Mouse (Mus musculus): Measurements from ENCODE around the gene Preb.

Gene Preb

GRCm38 (mm10) chr5:30954556-30954955 lies 5.6 kb downstream of the Preb start:
- no peak for DNase-seq (ENCODE audit: low spot score in 2 of 2)

DNA sequence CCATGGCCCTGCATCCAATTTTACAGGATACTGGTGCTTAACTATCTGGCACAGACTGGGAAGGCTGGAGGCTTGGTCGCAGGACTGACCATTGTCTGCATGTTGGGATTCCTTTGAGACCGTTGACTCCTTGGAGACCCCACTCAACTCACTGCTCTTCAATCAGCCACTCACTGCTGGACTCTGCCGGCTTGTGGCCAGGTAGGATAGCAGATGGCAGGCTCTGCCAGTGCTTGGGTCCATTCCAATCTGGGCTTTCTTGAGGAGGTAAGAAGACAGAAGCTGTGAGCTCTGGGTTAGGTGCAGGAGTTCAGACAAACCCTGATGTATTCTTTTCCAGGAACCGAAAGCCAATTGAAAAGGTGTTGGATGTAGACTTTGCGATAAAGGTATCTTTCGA lies 6.1 kb downstream of the Preb start:
- DNase-seq (ENCODE audit: low spot score in 2 of 2): no peak

DNA sequence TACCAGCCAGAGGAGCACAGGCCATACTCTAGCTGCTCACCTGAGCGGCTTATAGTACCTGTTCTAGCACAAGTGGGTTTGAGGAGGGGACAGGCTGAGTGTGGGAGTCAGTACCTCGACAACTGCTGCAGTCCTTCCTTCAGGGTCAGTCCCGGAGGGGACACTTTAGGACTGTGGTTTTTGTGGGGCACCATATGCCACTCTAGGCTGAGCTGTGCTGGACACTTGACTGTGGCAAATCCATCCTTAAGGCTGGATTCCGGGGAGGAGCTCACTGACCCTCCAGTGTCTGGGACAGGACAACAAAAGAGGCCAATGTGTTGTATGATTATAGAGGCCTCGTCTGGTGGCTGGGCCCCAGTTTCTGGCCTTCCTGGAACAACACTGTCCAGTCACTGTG lies 7.6 kb downstream of the Preb start:
- no peak for DNase-seq (ENCODE audit: low spot score in 2 of 2)

DNA sequence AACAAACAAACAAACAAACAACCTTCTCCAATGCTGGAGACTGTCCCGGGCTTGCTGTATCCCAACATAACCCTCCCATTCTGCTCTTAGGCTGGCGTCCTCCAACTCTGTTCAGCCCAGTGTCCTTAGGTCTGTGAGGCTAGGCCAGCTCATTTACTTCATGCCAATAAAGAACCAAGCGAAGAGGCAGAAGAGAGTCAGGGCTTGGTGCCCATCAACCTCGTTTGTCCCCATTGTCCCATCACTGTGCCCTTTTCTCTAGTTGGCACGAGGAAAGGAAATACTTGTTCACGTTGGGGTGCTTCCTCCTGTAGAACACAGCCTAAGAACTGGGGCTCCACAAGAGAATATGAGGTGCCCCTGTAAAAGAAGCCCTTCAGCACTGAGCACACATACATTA lies 8.5 kb downstream of the Preb start:
- no peak for DNase-seq (ENCODE audit: low spot score in 2 of 2)

GRCm38 (mm10) chr5:30950922-30951321 lies 9.2 kb downstream of the Preb start:
- no peak for DNase-seq (ENCODE audit: low spot score in 2 of 2)

- no peak for DNase-seq (ENCODE audit: low spot score in 2 of 2)
Observed at GRCm38 (mm10) chr5:30950451-30950850, 9.7 kb downstream of the Preb start.

DNA sequence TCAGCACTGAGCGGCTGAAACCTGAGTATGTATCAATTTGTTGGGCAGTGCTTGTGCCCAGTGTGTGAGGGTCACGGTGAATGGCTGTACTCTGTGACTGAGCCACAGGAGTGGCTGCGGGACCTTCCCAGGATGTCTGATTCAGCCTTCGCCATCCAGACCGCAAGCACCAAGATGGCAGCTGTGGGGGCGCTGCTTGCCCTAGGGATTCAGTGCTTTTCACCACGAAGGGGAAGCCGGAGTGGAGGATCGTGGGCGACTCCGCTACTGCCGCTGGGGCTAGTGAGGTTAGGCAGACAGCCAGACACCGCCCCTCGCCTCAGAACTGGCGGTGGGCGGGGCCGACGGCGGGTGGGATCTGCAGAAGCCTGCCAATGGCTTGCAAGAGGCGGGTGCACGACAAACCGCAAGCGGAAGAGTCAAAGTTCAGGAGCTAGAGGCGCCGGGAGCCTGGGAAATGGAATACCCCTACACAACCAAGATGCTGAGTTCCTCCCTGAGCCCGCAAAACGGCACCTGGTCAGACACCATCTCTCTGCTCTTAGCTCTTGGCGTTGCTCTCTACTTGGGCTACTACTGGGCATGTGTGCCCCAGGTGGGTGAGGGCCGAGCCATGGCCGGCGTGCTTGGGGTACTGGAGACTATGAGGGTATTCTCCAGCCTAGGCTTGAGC lies 10.4 kb downstream of the Preb start:
- peak; percentile 90 to 92 for DNase-seq (ENCODE audit: low spot score in 2 of 2)

- no peak for DNase-seq (ENCODE audit: low spot score in 2 of 2)
Observed at GRCm38 (mm10) chr5:30948620-30949019, 11.5 kb downstream of the Preb start.

DNA sequence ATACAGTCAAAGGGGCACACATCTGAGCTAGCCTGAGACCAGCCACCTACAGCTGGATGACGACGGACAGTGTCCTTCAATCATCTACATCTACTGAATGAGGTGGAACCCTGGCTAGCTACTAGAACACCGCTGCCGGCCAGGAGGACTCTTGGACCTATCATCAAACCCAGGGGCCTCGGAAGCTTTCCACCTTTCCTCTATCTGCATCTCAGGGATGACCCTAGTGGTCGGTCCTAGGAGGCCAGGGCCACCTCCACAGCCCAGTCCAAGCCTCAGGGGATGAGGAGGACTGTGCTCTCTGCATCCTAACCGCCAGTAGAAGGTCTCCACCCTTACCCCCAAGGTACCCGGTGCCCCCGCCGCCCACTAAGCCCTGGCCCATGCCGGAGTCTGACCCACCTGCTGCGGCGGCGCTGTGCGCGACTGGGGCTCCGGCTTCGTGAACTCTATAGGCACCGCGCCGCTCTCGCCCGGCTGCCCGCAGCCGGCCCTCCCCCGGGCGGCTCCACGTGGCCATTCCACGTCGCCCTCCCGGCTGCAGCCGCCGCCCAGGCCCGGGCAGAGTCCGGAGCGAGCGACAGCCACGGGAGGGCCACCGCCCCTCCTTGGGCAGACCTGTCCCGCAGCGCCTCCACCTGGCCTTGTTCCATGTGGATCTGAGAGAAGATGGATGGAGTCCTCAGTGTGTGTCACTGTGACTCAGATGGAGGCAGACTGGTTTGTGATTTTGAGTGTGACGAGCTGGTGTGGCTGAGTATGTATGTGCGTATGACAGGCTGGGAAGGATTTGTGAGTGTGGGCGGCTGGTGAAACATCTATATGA lies 15.0 kb downstream of the Preb start, which contains the start of gene Cgref1:
Cgref1 (minus strand) TSS at position 636 of the 826 bp plus-strand sequence.
- DNase-seq (ENCODE audit: low spot score in 2 of 2): peak in 1 of 2 experiments; percentile 58

DNA sequence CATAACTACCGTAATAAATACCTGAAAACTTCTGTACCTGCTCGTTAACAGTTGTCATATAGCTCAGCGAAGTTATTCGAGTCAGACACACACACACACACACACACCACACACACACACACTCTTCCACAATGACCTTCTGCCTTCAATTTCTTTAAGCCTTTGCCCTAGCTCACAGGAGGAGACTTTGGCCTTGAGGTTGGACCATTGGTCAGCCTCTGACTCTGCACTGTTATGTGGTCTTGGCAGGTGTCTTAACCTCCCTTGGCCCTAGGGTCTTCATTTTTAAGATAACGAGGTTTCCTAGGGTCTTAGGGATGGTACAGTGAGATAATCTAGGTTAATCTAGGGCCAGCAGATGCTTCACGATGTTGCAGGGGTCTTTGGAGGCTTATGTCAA lies 15.8 kb downstream of the Preb start:
- DNase-seq (ENCODE audit: low spot score in 2 of 2): no peak

DNA sequence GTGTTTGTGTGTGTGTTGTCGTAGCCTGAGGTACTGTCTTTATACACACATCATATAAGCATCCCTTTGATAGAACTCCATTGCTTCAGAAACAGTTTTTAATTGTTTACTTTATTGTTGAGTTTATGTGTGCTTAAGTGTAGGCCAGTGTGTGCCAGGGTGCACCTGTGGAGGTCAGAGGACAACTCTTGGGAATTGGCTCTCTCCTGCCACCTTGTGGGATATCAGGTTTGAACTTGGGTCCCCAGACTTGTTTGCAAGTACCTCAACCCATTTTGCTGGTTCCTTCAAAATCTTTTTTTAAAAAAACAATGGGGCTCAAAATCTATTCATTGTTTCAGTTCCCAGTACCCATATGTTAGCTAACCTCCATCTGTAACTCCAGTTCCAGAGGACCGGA lies 17.2 kb downstream of the Preb start:
- DNase-seq (ENCODE audit: low spot score in 2 of 2): no peak

DNA sequence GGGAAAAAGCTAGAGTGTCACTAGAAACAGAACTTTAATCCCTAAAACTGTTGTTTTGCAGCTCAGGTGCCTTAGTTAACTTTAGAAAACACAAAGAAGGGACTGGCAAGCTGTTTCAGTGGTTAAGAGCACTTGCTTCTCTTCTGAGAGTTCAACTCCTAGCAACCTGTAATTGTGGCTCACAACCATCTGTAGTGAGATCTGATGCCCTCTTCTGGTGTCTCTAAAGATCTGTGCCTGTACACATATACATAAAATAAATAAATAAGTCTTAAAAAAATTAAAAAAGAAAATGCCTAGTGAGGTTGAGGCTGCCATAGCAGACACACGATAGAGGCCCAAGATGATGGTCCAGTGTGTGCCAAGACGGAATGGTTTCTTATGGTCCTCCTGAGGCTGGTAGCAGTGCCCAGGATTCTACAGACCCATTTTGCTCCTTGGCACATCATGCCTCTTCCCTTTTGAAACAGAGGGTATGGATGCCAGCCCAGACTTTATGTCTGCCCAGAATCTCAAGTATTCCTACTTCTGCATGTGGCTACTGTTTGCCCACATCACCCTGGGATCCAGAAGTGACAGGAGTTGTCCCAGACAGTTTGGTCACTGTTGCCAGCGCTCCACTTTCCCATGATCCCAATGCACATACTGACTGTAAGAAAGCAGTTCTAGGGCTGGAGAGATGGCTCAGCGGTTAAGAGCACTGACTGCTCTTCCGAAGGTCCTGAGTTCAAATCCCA lies 25.3 kb downstream of the Preb start:
- DNase-seq (ENCODE audit: low spot score in 2 of 2): no peak

- no peak for DNase-seq (ENCODE audit: low spot score in 2 of 2)
Observed at GRCm38 (mm10) chr5:30933705-30934104, 26.5 kb downstream of the Preb start.

DNA sequence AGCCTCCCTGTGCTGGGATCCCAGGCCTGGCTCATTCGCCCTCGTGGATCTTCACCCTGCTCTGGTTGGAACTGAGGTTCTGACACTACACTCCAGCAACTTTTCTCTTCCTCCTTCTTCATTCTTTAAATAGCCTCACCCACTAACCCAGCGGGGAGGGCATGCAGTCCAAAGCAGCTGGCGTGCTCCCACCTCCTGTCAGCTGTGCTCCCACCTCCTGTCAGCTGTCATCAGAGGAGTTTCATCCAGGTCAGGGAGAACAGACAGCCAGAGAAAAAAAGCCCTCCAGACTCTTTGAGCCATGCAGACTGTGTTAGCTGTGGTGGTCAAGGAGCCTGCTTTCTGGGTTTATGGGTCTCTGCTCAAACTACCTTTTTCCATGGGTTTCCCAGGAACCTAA lies 28.8 kb downstream of the Preb start:
- no peak for DNase-seq (ENCODE audit: low spot score in 2 of 2)

DNA sequence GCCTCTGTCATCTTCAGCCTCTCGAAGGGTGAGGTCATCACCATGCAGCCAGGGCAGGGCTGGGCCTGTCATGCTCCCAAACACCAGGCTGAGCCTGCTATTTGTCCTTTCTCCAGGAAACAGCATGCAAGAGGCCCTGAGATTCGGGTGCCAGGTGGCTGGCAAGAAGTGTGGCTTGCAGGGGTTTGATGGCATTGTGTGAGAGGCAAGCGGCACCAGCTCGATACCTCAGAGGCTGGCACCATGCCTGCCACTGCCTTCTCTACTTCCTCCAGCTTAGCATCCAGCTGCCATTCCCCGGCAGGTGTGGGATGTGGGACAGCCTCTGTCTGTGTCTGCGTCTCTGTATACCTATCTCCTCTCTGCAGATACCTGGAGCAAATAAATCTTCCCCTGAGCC lies 29.3 kb downstream of the Preb start:
- DNase-seq (ENCODE audit: low spot score in 2 of 2): no peak

- DNase-seq (ENCODE audit: low spot score in 2 of 2): peak in 1 of 2 experiments; percentile 78
Observed at GRCm38 (mm10) chr5:30930121-30930520, 30.0 kb downstream of the Preb start.

DNA sequence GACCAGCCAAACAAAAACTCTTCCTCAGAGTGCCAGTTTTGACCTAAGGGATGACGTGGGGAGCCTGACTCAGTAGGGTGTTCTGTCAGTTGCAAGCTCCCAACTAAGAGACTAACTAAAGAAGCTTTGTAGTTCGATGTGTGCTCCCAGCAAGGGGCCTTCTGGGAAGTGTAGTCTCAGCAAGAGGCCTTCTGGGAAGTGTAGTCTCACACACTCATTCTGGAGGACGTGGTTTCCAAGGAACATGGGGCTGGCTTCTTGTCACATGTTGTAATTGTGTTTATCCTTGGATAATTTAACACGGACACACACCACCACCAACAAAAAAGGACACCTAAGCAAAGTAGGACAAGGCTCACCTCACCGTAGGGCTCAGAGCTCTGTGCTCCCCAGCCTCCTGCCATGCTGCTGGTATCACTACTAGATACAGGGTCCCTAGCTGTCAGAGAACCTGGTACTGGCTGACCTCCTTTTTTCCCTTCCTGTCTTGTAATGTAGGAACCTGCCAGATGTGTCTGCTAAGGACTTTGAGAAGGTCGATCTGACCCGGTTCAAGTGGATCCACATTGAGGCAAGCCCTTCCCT lies 32.1 kb downstream of the Preb start:
- no peak for DNase-seq (ENCODE audit: low spot score in 2 of 2)

GRCm38 (mm10) chr5:30926073-30926472 lies 34.1 kb downstream of the Preb start:
- no peak for DNase-seq (ENCODE audit: low spot score in 2 of 2)

- no peak for DNase-seq (ENCODE audit: low spot score in 2 of 2)
Observed at GRCm38 (mm10) chr5:30925217-30925616, 34.9 kb downstream of the Preb start.

GRCm38 (mm10) chr5:30924614-30925013 lies 35.5 kb downstream of the Preb start:
- DNase-seq (ENCODE audit: low spot score in 2 of 2): no peak

GRCm38 (mm10) chr5:30923119-30923518 lies 37.0 kb downstream of the Preb start:
- no peak for DNase-seq (ENCODE audit: low spot score in 2 of 2)

- DNase-seq (ENCODE audit: low spot score in 2 of 2): no peak
Observed at GRCm38 (mm10) chr5:30922581-30923041, 37.5 kb downstream of the Preb start.

Measured in frontal cortex, postnatal 14 days (tissue).